Mouse (Mus musculus) liver, postnatal 0 days (tissue): ENCODE data around the gene Gm21987. TPM values are rescaled to one million over a fixed set of nuclear protein-coding genes. Genes with fewer than 3 reads are reported as not detected.

Source experiments
- ATAC-seq: fragments of 200-750 bp; cut with Nextera tagmentation; 2 replicates; pipeline ENCODE4 v1.8.0; 2017; ENCODE audit warnings: mild to moderate bottlenecking, moderate library complexity
- DNase-seq: peaks from one replicate; pipeline ENCODE4 v3.0.0-alpha.2; 2016
- H3K27ac ChIP-seq: fragments of 300-500 bp; sonication (generic); 2 replicates; pipeline ENCODE4 v1.5.1; 2014; ENCODE audit warnings: antibody characterized with exemption, moderate library complexity, mild to moderate bottlenecking, low read depth
- H3K27me3 ChIP-seq: fragments of 300-500 bp; sonication (generic); 2 replicates; pipeline ENCODE4 v1.6.1; 2014; ENCODE audit warnings: low read length, control low read depth, mixed read lengths; ENCODE audit not compliant: insufficient read depth
- H3K36me3 ChIP-seq: fragments of 300-500 bp; sonication (generic); replicated peaks from 2 replicates; pipeline ENCODE4 v1.6.1; 2014; ENCODE audit warnings: mild to moderate bottlenecking, control low read depth, low read length, moderate library complexity, mixed read lengths; ENCODE audit not compliant: insufficient read depth
- H3K4me1 ChIP-seq: fragments of 300-500 bp; sonication (generic); 2 replicates; pipeline ENCODE4 v1.6.1; 2014; ENCODE audit warnings: antibody characterized with exemption, mild to moderate bottlenecking, control low read depth; ENCODE audit not compliant: insufficient read depth
- H3K4me2 ChIP-seq: fragments of 300-500 bp; sonication (generic); 2 replicates; pipeline ENCODE4 v1.6.1; 2014; ENCODE audit warnings: low read depth, mild to moderate bottlenecking, low read length, moderate library complexity, mixed read lengths
- H3K4me3 ChIP-seq: fragments of 300-500 bp; sonication (generic); 2 replicates; pipeline ENCODE4 v1.5.1; 2014; ENCODE audit warnings: low read depth, low read length
- H3K9ac ChIP-seq: fragments of 300-500 bp; sonication (generic); replicated peaks from 2 replicates; pipeline ENCODE4 v1.6.1; 2014; ENCODE audit warnings: mild to moderate bottlenecking, moderate library complexity
- H3K9me3 ChIP-seq: fragments of 300-500 bp; sonication (generic); 2 replicates; pipeline ENCODE4 v1.6.1; 2016; ENCODE audit warnings: mild to moderate bottlenecking, control low read depth, low read length, mixed read lengths
- CTCF ChIP-seq: sonication (generic); IDR thresholded peaks from 2 replicates; pipeline ENCODE4 v1.5.1; 2016; ENCODE audit warnings: antibody characterized with exemption, low read depth
- EP300 ChIP-seq: IDR thresholded peaks from 2 replicates; pipeline ENCODE4 v1.6.1; 2016; ENCODE audit warnings: antibody characterized with exemption, low read depth, mild to moderate bottlenecking
- WGBS: fragments of 180-500 bp; shearing (Covaris S2); extraction: QIAGEN DNeasy Blood & Tissue Kit; methylation state at CpG from one replicate; pipeline ENCODE4 v1.1.7; 2014; ENCODE audit not compliant: insufficient replicate concordance; 5-methylcytosine and 5-hydroxymethylcytosine counted together
- polyA plus RNA-seq: library from polyadenylated mRNA; unstranded; fragments of >200 nt; fragmentation: Nextera tagmentation; extraction: Ambion mirVana; gene quantifications from 2 replicates; pipeline ENCODE4 v1.2.1, GENCODE M21; 2015

Gene Gm21987
- polyA plus RNA-seq, 1 experiment from 2014 or later: not detected

GRCm38 (mm10) chr16:38352031-38352430 lies 5.2 kb downstream of the Gm21987 start:
- peak; percentile 11 for DNase-seq
- peaks cover 10% of the 10 kb centered on the region for H3K4me1 ChIP-seq
- no peaks in the 10 kb centered on the region for H3K27me3 ChIP-seq
- H3K36me3 ChIP-seq: peaks cover 40% of the 10 kb centered on the region
- 85% methylated on average over 7 of the region's 7 CpGs for WGBS
- H3K9me3 ChIP-seq: no peaks in the 10 kb centered on the region
- no peak for TF ChIP-seq EP300
- TF ChIP-seq CTCF: no peak
- no peak for ATAC-seq
- H3K27ac ChIP-seq: no peak overlapping the region; the same call in 1 of the 2 replicates
- H3K4me2 ChIP-seq: no peak overlapping the region
- H3K9ac ChIP-seq: no peak overlapping the region
- no peak overlapping the region for H3K4me3 ChIP-seq

DNA sequence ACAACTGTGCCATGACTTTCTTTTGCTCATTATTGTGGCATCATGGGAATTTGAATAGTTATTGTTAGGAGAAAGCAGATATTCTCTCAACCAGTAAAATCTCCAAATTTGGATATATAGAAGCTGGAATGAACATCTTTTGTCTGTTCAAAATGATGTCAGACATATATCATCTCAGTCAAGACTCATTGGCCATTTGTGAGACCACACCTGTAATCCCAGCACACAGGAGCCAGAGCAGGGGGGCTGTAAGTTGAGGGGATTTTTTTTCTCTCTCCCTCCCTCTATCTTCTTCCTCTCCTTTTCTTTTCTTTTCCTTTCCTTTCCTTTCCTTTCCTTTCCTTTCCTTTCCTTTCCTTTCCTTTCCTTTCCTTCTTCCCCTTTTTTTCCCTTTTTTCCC lies 6.0 kb downstream of the Gm21987 start:
- ATAC-seq (no peak), DNase-seq (no peak)
- Histone ChIP-seq H3K4me3 (no peak overlapping the region), H3K27me3 (no peaks in the 10 kb centered on the region), H3K27ac (no peak overlapping the region), H3K36me3 (peaks cover 40% of the 10 kb centered on the region), H3K9ac (no peak overlapping the region), H3K4me2 (no peak overlapping the region), H3K4me1 (peaks cover 10% of the 10 kb centered on the region), H3K9me3 (no peaks in the 10 kb centered on the region)
- TF ChIP-seq CTCF: no peak
- no peak for TF ChIP-seq EP300

- Histone ChIP-seq H3K27me3 (no peaks in the 10 kb centered on the region), H3K4me3 (no peak overlapping the region), H3K9me3 (no peaks in the 10 kb centered on the region), H3K36me3 (peaks cover 40% of the 10 kb centered on the region), H3K4me2 (no peak overlapping the region), H3K9ac (no peak overlapping the region), H3K27ac (no peak overlapping the region), H3K4me1 (0 out of 2 replicates have a peak, but pooled peaks cover 5% of the 10 kb centered on the region)
- ATAC-seq (no peak), DNase-seq (no peak)
- WGBS: 71% methylated on average over 2 of the region's 2 CpGs
- TF ChIP-seq EP300 (no peak), CTCF (no peak)
Measured at GRCm38 (mm10) chr16:38353642-38354041, 6.8 kb downstream of the Gm21987 start.

DNA sequence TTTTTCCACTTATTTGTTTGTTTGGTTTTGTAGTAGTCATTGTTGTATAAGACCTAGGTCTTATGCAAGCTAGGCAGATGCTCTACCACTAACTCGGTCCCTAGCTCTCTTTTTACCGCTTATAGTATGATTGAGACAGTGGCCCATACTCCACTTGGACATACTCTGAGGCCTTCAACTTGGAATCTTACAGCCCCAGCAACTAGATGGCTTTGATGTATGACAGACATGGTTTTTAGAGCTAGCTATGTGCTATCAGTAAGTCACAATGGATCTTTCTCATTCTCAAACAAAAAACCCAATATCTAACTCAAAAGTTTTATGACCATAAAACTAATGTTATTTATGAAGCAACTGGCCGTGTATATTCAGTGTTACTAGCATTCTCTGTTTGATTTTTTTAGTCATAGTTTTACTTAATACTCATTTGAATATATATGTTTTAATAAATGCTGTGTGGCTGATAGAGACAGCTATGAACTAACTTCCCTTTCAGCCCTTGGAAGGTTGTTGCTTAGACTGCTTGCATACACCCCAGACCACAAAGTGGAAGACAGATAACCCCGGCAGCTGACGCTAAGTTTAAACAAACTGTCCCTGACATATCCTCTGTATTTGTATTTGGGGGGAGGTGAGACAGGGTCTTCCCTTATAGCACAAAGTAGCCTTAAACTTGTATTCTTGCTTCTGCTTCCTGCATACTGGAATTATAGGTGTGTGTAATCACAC lies 7.5 kb downstream of the Gm21987 start:
- DNase-seq: no peak
- Histone ChIP-seq H3K4me1 (0 out of 2 replicates have a peak, but pooled peaks cover 5% of the 10 kb centered on the region), H3K27me3 (no peaks in the 10 kb centered on the region), H3K36me3 (peaks cover 38% of the 10 kb centered on the region), H3K4me3 (no peak overlapping the region), H3K9ac (no peak overlapping the region), H3K4me2 (no peak overlapping the region), H3K27ac (no peak overlapping the region), H3K9me3 (no peaks in the 10 kb centered on the region)
- no peak for ATAC-seq
- 51% methylated on average over 5 of the region's 5 CpGs for WGBS
- no peak for TF ChIP-seq EP300
- no peak for TF ChIP-seq CTCF

DNA sequence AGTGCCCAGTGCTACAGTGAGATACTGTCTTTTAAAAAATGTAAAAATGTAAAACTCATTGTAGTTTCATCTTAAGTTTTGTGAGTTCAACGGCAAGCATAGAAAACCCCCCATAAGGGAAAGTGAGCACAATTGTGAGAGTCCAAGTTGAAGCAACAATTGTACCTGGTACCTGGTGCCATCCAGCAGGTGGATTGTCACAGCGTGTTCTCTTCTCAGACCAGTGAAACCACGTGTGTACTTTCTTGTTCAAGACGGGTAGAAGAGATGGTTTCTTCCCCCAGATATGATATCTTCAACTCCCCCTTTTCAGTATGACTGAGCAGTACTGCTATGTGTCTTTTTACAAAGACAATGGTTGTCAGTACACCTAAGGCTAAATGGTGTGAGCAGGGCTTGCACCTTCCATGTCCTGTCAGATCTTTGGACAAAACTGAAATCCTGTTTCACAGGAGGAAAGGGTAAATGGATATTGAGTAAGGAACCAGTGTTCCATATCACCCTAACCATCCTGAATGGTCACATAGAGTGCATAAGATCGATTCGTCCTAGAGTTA lies 11.5 kb downstream of the Gm21987 start:
- DNase-seq (no peak), ATAC-seq (no peak)
- peaks cover 3% of the 10 kb centered on the region; the same call in 1 of the 2 replicates for H3K36me3 ChIP-seq
- TF ChIP-seq CTCF (no peak), EP300 (no peak)
- H3K9me3 ChIP-seq: no peaks in the 10 kb centered on the region
- H3K27ac ChIP-seq: no peak overlapping the region
- WGBS: 78% methylated on average over 6 of the region's 6 CpGs
- H3K4me2 ChIP-seq: no peak overlapping the region
- peaks cover 8% of the 10 kb centered on the region; the same call in 1 of the 2 replicates for H3K4me1 ChIP-seq
- no peak overlapping the region for H3K4me3 ChIP-seq
- H3K27me3 ChIP-seq: no peaks in the 10 kb centered on the region
- no peak overlapping the region for H3K9ac ChIP-seq

DNA sequence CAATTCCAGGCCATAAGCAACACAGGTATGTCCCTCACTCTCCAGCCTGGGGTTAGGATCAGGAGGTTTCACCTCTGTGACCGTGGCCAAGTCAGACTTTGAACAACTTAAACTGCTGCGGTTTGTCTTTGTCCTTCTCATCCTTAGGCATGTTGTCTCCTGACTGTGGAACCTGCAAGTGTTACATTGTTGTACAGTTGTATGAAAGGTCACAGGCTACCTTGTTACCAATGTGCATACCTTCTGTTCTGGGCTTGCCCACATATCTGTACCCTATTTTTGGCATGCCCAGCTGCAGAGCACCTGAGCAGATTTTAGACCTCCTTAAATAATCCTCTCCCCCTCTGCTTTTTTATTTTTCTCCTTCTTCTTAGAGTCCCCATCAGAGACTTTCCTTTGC lies 12.4 kb downstream of the Gm21987 start:
- TF ChIP-seq CTCF: no peak
- TF ChIP-seq EP300: no peak
- no peaks in the 10 kb centered on the region for H3K27me3 ChIP-seq
- H3K4me2 ChIP-seq: no peak overlapping the region
- no peaks in the 10 kb centered on the region for H3K9me3 ChIP-seq
- H3K36me3 ChIP-seq: peaks cover 3% of the 10 kb centered on the region; the same call in 1 of the 2 replicates
- 86% methylated on average over 2 of the region's 2 CpGs for WGBS
- no peak for ATAC-seq
- H3K27ac ChIP-seq: no peak overlapping the region
- no peak overlapping the region for H3K9ac ChIP-seq
- no peak overlapping the region for H3K4me3 ChIP-seq
- DNase-seq: no peak
- peaks cover 8% of the 10 kb centered on the region; the same call in 1 of the 2 replicates for H3K4me1 ChIP-seq
